Mouse (Mus musculus) myocyte (in vitro differentiated cells): ENCODE data around the gene Gm11213. TPM values are rescaled to one million over a fixed set of nuclear protein-coding genes. Genes with fewer than 3 reads are reported as not detected.

Experiments
- H3K27me3 ChIP-seq: one replicate; pipeline ENCODE4 v1.6.1; 2011; ENCODE audit not compliant: control insufficient read depth, insufficient read depth, insufficient read length
- H3K36me3 ChIP-seq: one replicate; pipeline ENCODE4 v1.6.1; 2011; ENCODE audit not compliant: control insufficient read depth, insufficient read depth
- H3K4me2 ChIP-seq: one replicate; pipeline ENCODE4 v1.6.1; 2011; ENCODE audit warnings: low read depth, control low read depth
- H3K4me3 ChIP-seq: one replicate; pipeline ENCODE4 v1.5.1; 2011; ENCODE audit warnings: mild to moderate bottlenecking, control low read depth, moderate library complexity
- H3K79me2 ChIP-seq: one replicate; pipeline ENCODE4 v1.6.1; 2011; ENCODE audit not compliant: control insufficient read depth, insufficient read depth
- H3ac ChIP-seq: one replicate; pipeline ENCODE4 v1.6.1; 2011; ENCODE audit not compliant: control insufficient read depth, insufficient read length
- CEBPB ChIP-seq: IDR thresholded peaks from 2 replicates; pipeline ENCODE4 v1.6.1; 2011; ENCODE audit warnings: mild to moderate bottlenecking, moderate library complexity; ENCODE audit not compliant: poor library complexity, insufficient read depth, severe bottlenecking
- E2F4 ChIP-seq: IDR thresholded peaks from one replicate; pipeline ENCODE4 v1.6.1; 2011; ENCODE audit warnings: mild to moderate bottlenecking, control low read depth, moderate library complexity; ENCODE audit not compliant: insufficient read depth
- MAX ChIP-seq: IDR thresholded peaks from one replicate; pipeline ENCODE4 v1.6.1; 2011; ENCODE audit warnings: low read depth, mild to moderate bottlenecking, control low read depth
- MYOD1 ChIP-seq, 3 experiments: IDR thresholded peaks; one replicate each; pipeline ENCODE4 v1.6.1; 2011; ENCODE audit warnings: control low read depth in 2 of 3, low read depth in 2 of 3, mild to moderate bottlenecking in 2 of 3, moderate library complexity in 1 of 3; ENCODE audit not compliant: insufficient read length in 2 of 3, control insufficient read depth in 1 of 3
- MYOG ChIP-seq, 3 experiments: IDR thresholded peaks; one replicate each; pipeline ENCODE4 v1.6.1; 2011; ENCODE audit warnings: control low read depth in 2 of 3, low read depth in 2 of 3, mild to moderate bottlenecking in 2 of 3; ENCODE audit not compliant: insufficient read length in 2 of 3, control insufficient read depth in 1 of 3, insufficient read depth in 1 of 3
- POLR2A ChIP-seq: IDR thresholded peaks from one replicate; pipeline ENCODE4 v1.6.1; 2011; ENCODE audit warnings: low read depth, mild to moderate bottlenecking, control low read depth, moderate library complexity; ENCODE audit not compliant: insufficient read length
- POLR2AphosphoS2 ChIP-seq: IDR thresholded peaks from one replicate; pipeline ENCODE4 v1.6.1; 2011; ENCODE audit warnings: low read depth, control low read depth; ENCODE audit not compliant: insufficient read length
- REST ChIP-seq: IDR thresholded peaks from one replicate; pipeline ENCODE4 v1.6.1; 2011; ENCODE audit warnings: mild to moderate bottlenecking, control low read depth, moderate library complexity; ENCODE audit not compliant: insufficient read depth, insufficient read length
- SRF ChIP-seq: IDR thresholded peaks from one replicate; pipeline ENCODE4 v1.6.1; 2011; ENCODE audit warnings: low read depth; ENCODE audit not compliant: control insufficient read depth, insufficient read length
- TCF12 ChIP-seq: IDR thresholded peaks from one replicate; pipeline ENCODE4 v1.6.1; 2011; ENCODE audit warnings: mild to moderate bottlenecking, control low read depth; ENCODE audit not compliant: poor library complexity, insufficient read depth, severe bottlenecking
- TCF3 ChIP-seq: IDR thresholded peaks from one replicate; pipeline ENCODE4 v1.6.1; 2011; ENCODE audit warnings: low read depth, control low read depth; ENCODE audit not compliant: insufficient read length
- USF1 ChIP-seq: IDR thresholded peaks from one replicate; pipeline ENCODE4 v1.6.1; 2011; ENCODE audit warnings: low read depth, mild to moderate bottlenecking, control low read depth, moderate library complexity
- polyA plus RNA-seq: library from polyadenylated mRNA; unstranded; fragments of >200 nt; fragmentation: generic; extraction: Trizol; gene quantifications from one replicate; pipeline ENCODE4 v1.2.1, GENCODE M21; 2012; ENCODE audit warnings: missing spikeins

Gm11213 gene
- polyA plus RNA-seq, 1 experiment = not detected

DNA sequence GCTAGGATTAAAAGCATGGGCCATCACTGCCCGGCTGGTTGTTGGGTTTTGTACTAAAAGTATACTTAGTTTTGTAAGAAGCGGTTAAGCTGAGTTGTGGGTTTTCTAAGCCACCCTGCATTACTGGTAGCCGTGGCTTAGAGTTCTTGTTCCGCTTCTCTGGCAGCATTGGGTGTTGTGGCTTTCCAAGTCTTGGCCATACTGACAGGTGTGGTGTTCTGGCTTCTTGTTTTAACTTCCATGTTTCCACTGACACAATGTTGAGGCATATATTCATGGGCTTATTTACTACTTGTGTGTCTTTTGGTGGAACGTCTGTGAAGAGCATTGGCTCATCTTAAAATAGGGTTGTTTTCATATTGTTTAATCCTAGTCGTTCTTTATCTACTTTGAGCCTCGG, 15.1 kb downstream of the Gm11213 start:
- Histone ChIP-seq H3K36me3 (no peaks in the 10 kb centered on the region), H3ac (no peak overlapping the region), H3K79me2 (no peaks in the 10 kb centered on the region), H3K4me2 (no peak overlapping the region), H3K27me3 (no peaks in the 10 kb centered on the region), H3K4me3 (no peak overlapping the region)
- TF ChIP-seq MYOG (IDR thresholded peaks at IDR 0.05; ENCODE audit: control insufficient read depth in 1 of 3, insufficient read depth in 1 of 3, insufficient read length in 2 of 3, low read depth in 2 of 3) = peak in 1 of 3 experiments; percentile 48
- TF ChIP-seq TCF12 = no peak
- peak in 2 of 3 experiments; percentile 15 to 55 for TF ChIP-seq MYOD1 (IDR thresholded peaks at IDR 0.05; ENCODE audit: control insufficient read depth in 1 of 3, insufficient read length in 2 of 3, low read depth in 2 of 3)

DNA sequence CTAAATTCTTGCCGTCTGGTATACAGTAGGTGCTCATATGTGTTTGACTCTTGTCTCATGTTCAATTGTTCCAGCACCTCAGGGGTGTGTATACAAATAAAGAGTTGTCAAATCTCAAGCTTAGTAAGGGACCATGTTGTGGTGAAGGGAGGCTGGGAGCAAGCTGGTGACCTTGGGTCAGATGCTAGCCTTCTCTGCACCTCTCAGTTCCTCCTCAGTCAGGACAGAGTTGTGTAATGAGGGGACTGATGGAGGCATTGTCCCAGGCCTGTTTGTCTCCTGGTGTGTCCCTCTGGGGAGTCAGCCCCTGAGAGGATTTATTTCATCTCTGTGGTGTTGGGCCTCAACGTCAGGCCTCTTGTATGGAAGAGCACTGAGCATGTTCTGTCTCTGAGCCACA, 18.8 kb downstream of the Gm11213 start:
- H3K27me3 ChIP-seq = no peaks in the 10 kb centered on the region
- peaks cover 20% of the 10 kb centered on the region for H3K36me3 ChIP-seq
- H3K4me2 ChIP-seq = no peak overlapping the region
- H3K4me3 ChIP-seq = no peak overlapping the region
- no peaks in the 10 kb centered on the region for H3K79me2 ChIP-seq
- no peak for TF ChIP-seq TCF12
- TF ChIP-seq POLR2AphosphoS2 = peak; percentile 7
- no peak for TF ChIP-seq POLR2A
- H3ac ChIP-seq = no peak overlapping the region

- H3K79me2 ChIP-seq = no peaks in the 10 kb centered on the region
- no peak overlapping the region for H3K4me2 ChIP-seq
- no peak overlapping the region for H3ac ChIP-seq
- no peak for TF ChIP-seq MAX
- no peak for TF ChIP-seq POLR2AphosphoS2
- no peak for TF ChIP-seq MYOG (IDR thresholded peaks at IDR 0.05; ENCODE audit: control insufficient read depth in 1 of 3, insufficient read depth in 1 of 3, insufficient read length in 2 of 3, low read depth in 2 of 3)
- TF ChIP-seq SRF = no peak
- TF ChIP-seq TCF3 = no peak
- no peak for TF ChIP-seq TCF12
- TF ChIP-seq E2F4 = no peak
- no peak for TF ChIP-seq REST
- no peak for TF ChIP-seq USF1
- no peak for TF ChIP-seq MYOD1 (IDR thresholded peaks at IDR 0.05; ENCODE audit: control insufficient read depth in 1 of 3, insufficient read length in 2 of 3, low read depth in 2 of 3)
- TF ChIP-seq CEBPB = no peak
- TF ChIP-seq POLR2A = no peak
- H3K4me3 ChIP-seq = no peak overlapping the region
- H3K36me3 ChIP-seq = peaks cover 27% of the 10 kb centered on the region
- H3K27me3 ChIP-seq = no peaks in the 10 kb centered on the region
Observed at GRCm38 (mm10) chr4:63585216-63585615, 19.8 kb downstream of the Gm11213 start.

- no peak for TF ChIP-seq SRF
- TF ChIP-seq E2F4 = no peak
- Histone ChIP-seq H3K4me3 (no peak overlapping the region), H3ac (no peak overlapping the region), H3K79me2 (no peaks in the 10 kb centered on the region), H3K27me3 (no peaks in the 10 kb centered on the region), H3K4me2 (no peak overlapping the region), H3K36me3 (peaks cover 33% of the 10 kb centered on the region)
Observed at GRCm38 (mm10) chr4:63582580-63582979, 22.5 kb downstream of the Gm11213 start.

DNA sequence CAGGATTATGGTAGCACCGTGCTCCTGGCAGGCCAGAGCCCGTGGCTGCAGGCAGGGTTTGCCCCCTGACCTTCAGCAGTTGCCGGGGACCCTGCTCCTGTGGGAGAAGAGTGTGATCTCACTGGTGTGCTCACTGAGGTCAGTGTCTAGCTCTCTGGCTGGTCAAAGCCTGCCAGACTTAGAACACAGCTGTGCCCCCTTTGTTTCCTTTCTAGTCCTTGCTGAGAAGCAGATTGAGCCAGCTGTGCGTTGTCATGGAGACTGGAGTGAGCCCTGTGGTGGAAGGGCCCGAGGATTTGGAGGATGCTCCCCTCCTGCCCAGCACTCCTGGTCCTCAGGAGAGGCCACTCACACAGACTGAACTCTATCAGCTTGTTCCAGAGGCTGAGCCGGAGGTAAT, 25.0 kb downstream of the Gm11213 start:
- Histone ChIP-seq H3K27me3 (no peaks in the 10 kb centered on the region), H3K36me3 (peaks cover 33% of the 10 kb centered on the region), H3ac (no peak overlapping the region), H3K79me2 (no peaks in the 10 kb centered on the region), H3K4me2 (no peak overlapping the region), H3K4me3 (no peak overlapping the region)
- TF ChIP-seq CEBPB = no peak
- no peak for TF ChIP-seq SRF
- no peak for TF ChIP-seq POLR2AphosphoS2
- no peak for TF ChIP-seq MAX
- TF ChIP-seq MYOG (IDR thresholded peaks at IDR 0.05; ENCODE audit: control insufficient read depth in 1 of 3, insufficient read depth in 1 of 3, insufficient read length in 2 of 3, low read depth in 2 of 3) = no peak
- TF ChIP-seq USF1 = no peak
- no peak for TF ChIP-seq TCF3
- TF ChIP-seq MYOD1 (IDR thresholded peaks at IDR 0.05; ENCODE audit: control insufficient read depth in 1 of 3, insufficient read length in 2 of 3, low read depth in 2 of 3) = no peak
- TF ChIP-seq TCF12 = no peak
- no peak for TF ChIP-seq REST
- no peak for TF ChIP-seq E2F4
- no peak for TF ChIP-seq POLR2A
